Mouse (Mus musculus) megakaryocyte, adult 5-6 weeks (primary cell): ENCODE results near the gene 1700003E16Rik. TPM values are rescaled to one million over a fixed set of nuclear protein-coding genes. Genes with fewer than 3 reads are reported as not detected.

ENCODE experiments used
- ATAC-seq: 2 replicates; pipeline ENCODE4 v1.8.0; 2016; ENCODE audit warnings: mild to moderate bottlenecking, inconsistent platforms; ENCODE audit not compliant: poor library complexity, severe bottlenecking
- total RNA-seq, 2 experiments: library from RNA; stranded (forward) in 1 of 2; stranded (reverse) in 1 of 2; fragments of 153-499, 151-499 nt in 1 of 2; fragments of 221-1000, 200-1000 nt in 1 of 2; gene quantifications; 2 replicates each; pipeline versions ENCODE4 v1.2.3 to v1.2.4; 2015 to 2017

1700003E16Rik gene
- total RNA-seq, 2 experiments from 2014 or later: not detected

GRCm38 (mm10) chr6:83125331-83125730, 30.9 kb upstream of the 1700003E16Rik start, which contains the start of gene Ino80b:
Gene Ino80b, minus strand, starts transcription at chr6:83125431.
- ATAC-seq: no peak

GRCm38 (mm10) chr6:83127419-83127818, 28.8 kb upstream of the 1700003E16Rik start:
- no peak for ATAC-seq

GRCm38 (mm10) chr6:83131469-83132034, 24.7 kb upstream of the 1700003E16Rik start:
- peak; percentile 93 for ATAC-seq

GRCm38 (mm10) chr6:83132176-83132919, 23.9 kb upstream of the 1700003E16Rik start:
- ATAC-seq: no peak

GRCm38 (mm10) chr6:83134226-83134625, 22.0 kb upstream of the 1700003E16Rik start:
- ATAC-seq: no peak

GRCm38 (mm10) chr6:83134951-83135513, 21.2 kb upstream of the 1700003E16Rik start, which contains the start of gene Rtkn:
Gene Rtkn, plus strand, starts transcription at chr6:83135463.
- ATAC-seq: no peak

GRCm38 (mm10) chr6:83135571-83136161, 20.5 kb upstream of the 1700003E16Rik start:
- ATAC-seq: no peak

GRCm38 (mm10) chr6:83136291-83136880, 19.8 kb upstream of the 1700003E16Rik start:
- ATAC-seq: no peak

- peak; percentile 26 for ATAC-seq
These were observed 19.2 kb upstream of the 1700003E16Rik start for GRCm38 (mm10) chr6:83136881-83137575.

- peak; percentile 24; the same call in 1 of the 2 replicates for ATAC-seq
These were observed 18.6 kb upstream of the 1700003E16Rik start for GRCm38 (mm10) chr6:83137576-83137950.

GRCm38 (mm10) chr6:83138056-83138455, 18.1 kb upstream of the 1700003E16Rik start:
- no peak for ATAC-seq

- ATAC-seq: no peak
These were observed 16.2 kb upstream of the 1700003E16Rik start for GRCm38 (mm10) chr6:83140044-83140443.

- no peak for ATAC-seq
These were observed 14.6 kb upstream of the 1700003E16Rik start for GRCm38 (mm10) chr6:83141636-83142035.

- peak; percentile 46; the same call in 1 of the 2 replicates for ATAC-seq
These were observed 13.9 kb upstream of the 1700003E16Rik start for GRCm38 (mm10) chr6:83142211-83142731.

- ATAC-seq: no peak
These were observed 13.3 kb upstream of the 1700003E16Rik start for GRCm38 (mm10) chr6:83142886-83143285.

- no peak for ATAC-seq
These were observed 11.0 kb upstream of the 1700003E16Rik start for GRCm38 (mm10) chr6:83145209-83145608.

- ATAC-seq: no peak
These were observed 10.4 kb upstream of the 1700003E16Rik start for GRCm38 (mm10) chr6:83145805-83146204.

- no peak for ATAC-seq
These were observed 8.9 kb upstream of the 1700003E16Rik start for GRCm38 (mm10) chr6:83147280-83147679.

- ATAC-seq: no peak
These were observed 4.5 kb upstream of the 1700003E16Rik start for GRCm38 (mm10) chr6:83151721-83152120.

- no peak for ATAC-seq
These were observed 3.2 kb upstream of the 1700003E16Rik start for GRCm38 (mm10) chr6:83153038-83153437.
